Mouse (Mus musculus) left cerebral cortex, adult 11 months (tissue): Measurements from ENCODE around the gene S100a2.

Source experiments
- DNase-seq: peaks from one replicate; pipeline ENCODE4 v3.0.0; 2022; ENCODE audit warnings: low spot score

Gene S100a2

GRCm38 (mm10) chr3:90596810-90597209, 6.8 kb downstream of the S100a2 start:
- no peak for DNase-seq

- no peak for DNase-seq
Observed at GRCm38 (mm10) chr3:90597736-90598135, 7.7 kb downstream of the S100a2 start.

- no peak for DNase-seq
Observed at GRCm38 (mm10) chr3:90598212-90598611, 8.2 kb downstream of the S100a2 start.

- no peak for DNase-seq
Observed at GRCm38 (mm10) chr3:90599401-90599800, 9.4 kb downstream of the S100a2 start.

GRCm38 (mm10) chr3:90600036-90600435, 10.0 kb downstream of the S100a2 start:
- no peak for DNase-seq

- no peak for DNase-seq
Observed at GRCm38 (mm10) chr3:90600458-90601195, 10.6 kb downstream of the S100a2 start.

- DNase-seq = no peak
Observed at GRCm38 (mm10) chr3:90601486-90602110, 11.6 kb downstream of the S100a2 start, which contains the start of gene Gm42674. Gm42674 (plus strand) TSS chr3:90601904.

- DNase-seq = no peak
Observed at GRCm38 (mm10) chr3:90603623-90604022, 13.6 kb downstream of the S100a2 start, which contains the start of gene S100a4. S100a4 (plus strand) TSS chr3:90603771.

GRCm38 (mm10) chr3:90604416-90604815, 14.4 kb downstream of the S100a2 start:
- no peak for DNase-seq

- DNase-seq = no peak
Observed at GRCm38 (mm10) chr3:90605049-90605448, 15.0 kb downstream of the S100a2 start.

GRCm38 (mm10) chr3:90605736-90606135, 15.7 kb downstream of the S100a2 start:
- DNase-seq = no peak

GRCm38 (mm10) chr3:90606185-90606584, 16.1 kb downstream of the S100a2 start:
- no peak for DNase-seq

GRCm38 (mm10) chr3:90607361-90607760, 17.3 kb downstream of the S100a2 start:
- no peak for DNase-seq

GRCm38 (mm10) chr3:90608223-90608622, 18.2 kb downstream of the S100a2 start, which contains the start of gene S100a5:
S100a5 (plus strand) TSS chr3:90608523.
- no peak for DNase-seq

- no peak for DNase-seq
Observed at GRCm38 (mm10) chr3:90609102-90609501, 19.1 kb downstream of the S100a2 start.

- DNase-seq = no peak
Observed at GRCm38 (mm10) chr3:90611494-90611893, 21.4 kb downstream of the S100a2 start.

- DNase-seq = no peak
Observed at GRCm38 (mm10) chr3:90612061-90612460, 22.0 kb downstream of the S100a2 start.

- DNase-seq = no peak
Observed at GRCm38 (mm10) chr3:90612728-90613291, 22.8 kb downstream of the S100a2 start, which contains the start of gene S100a6. S100a6 (plus strand) TSS chr3:90612882.

- DNase-seq = no peak
Observed at GRCm38 (mm10) chr3:90613461-90614147, 23.6 kb downstream of the S100a2 start.

- DNase-seq = no peak
Observed at GRCm38 (mm10) chr3:90614148-90614530, 24.1 kb downstream of the S100a2 start.

GRCm38 (mm10) chr3:90614611-90615251, 24.7 kb downstream of the S100a2 start:
- DNase-seq = no peak

- peak; percentile 81 for DNase-seq
Observed at GRCm38 (mm10) chr3:90615415-90615814, 25.4 kb downstream of the S100a2 start.
